Mouse (Mus musculus) B cell, adult 2 months (primary cell): ENCODE data around the gene Fgd5.
"Not testable (repeated sequence)": the region's sequence is repeated elsewhere in the genome, so short reads cannot be mapped to it uniquely, and the experiment has no call there.

Experiments
- DNase-seq, 2 experiments: peaks; one replicate each; pipeline ENCODE4 v3.0.0; 2022

The Fgd5 gene

DNA sequence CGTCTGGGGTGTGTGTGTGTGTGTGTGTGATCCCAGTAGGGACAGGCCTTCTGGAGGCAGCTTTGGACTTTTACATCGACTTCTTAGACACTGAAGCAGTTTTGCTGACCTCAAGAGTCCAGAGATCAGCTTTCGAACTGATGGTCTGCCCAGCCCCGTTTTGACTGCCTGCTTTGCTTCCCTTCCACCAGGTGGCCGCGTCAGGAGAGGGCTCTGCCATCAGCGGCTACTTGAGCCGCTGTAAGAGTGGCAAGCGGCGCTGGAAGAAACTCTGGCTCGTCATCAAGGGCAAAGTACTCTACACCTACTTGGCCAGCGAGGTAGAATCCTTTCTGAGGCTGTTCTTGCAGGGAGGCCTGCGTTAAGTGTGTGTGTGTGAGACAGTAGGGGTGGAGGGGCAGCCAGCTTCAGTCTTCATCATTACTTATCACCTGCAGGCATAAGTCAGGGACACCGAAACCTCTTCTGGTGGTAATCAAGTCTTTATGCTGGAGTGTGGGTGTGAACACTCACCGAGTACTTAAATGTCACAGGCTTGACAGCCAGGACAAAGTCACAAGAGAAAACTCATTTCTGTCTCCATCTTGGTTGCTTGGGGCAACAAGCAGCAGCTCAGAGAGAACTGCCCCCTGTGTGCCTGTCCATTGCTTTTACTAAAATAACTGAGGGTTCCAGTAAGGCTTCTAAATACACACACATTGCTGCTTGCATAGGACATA is 92.6 kb downstream of the Fgd5 start:
- no peak for DNase-seq

DNA sequence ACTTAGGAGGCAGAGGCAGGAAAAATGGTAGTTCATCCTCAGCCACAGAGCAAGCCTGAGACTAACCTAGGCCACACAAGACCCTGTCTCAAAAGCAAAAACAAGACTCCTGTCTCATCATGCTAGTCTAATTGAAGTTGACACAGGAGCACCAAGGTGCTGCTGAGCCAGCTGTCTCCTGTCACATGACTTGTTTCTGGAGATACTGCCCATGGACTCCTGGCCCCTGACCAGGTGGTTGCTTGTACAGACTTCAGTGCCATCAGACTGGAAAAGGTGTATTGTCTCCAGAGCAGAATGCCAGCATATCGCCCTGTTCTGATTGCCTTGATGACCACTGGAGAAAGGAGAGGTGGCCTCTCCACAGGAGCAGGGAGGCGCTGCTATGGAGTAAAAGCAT is 102.1 kb downstream of the Fgd5 start:
- DNase-seq, result no peak

GRCm38 (mm10) chr6:92082756-92083155 is 104.1 kb downstream of the Fgd5 start:
- DNase-seq, result no peak

- DNase-seq, result no peak
Measured at GRCm38 (mm10) chr6:92084932-92085331, 106.3 kb downstream of the Fgd5 start.

- not testable (repeated sequence) for DNase-seq
Measured at GRCm38 (mm10) chr6:92089141-92089540, 110.5 kb downstream of the Fgd5 start.

GRCm38 (mm10) chr6:92089982-92090381 is 111.3 kb downstream of the Fgd5 start:
- DNase-seq, result no peak

- no peak for DNase-seq
Measured at GRCm38 (mm10) chr6:92090497-92090896, 111.8 kb downstream of the Fgd5 start.

- peak; percentile 84 to 87 for DNase-seq
Measured at GRCm38 (mm10) chr6:92091130-92091591, 112.5 kb downstream of the Fgd5 start, which contains the start of gene Nr2c2. TSS of gene Nr2c2 (plus strand) at chr6:92091390.

GRCm38 (mm10) chr6:92091767-92092489 is 113.2 kb downstream of the Fgd5 start:
- DNase-seq, result peak; percentile 99 to 100

- DNase-seq, result no peak
Measured at GRCm38 (mm10) chr6:92092737-92093136, 114.1 kb downstream of the Fgd5 start.

- DNase-seq, result no peak
Measured at GRCm38 (mm10) chr6:92093869-92094268, 115.2 kb downstream of the Fgd5 start.

DNA sequence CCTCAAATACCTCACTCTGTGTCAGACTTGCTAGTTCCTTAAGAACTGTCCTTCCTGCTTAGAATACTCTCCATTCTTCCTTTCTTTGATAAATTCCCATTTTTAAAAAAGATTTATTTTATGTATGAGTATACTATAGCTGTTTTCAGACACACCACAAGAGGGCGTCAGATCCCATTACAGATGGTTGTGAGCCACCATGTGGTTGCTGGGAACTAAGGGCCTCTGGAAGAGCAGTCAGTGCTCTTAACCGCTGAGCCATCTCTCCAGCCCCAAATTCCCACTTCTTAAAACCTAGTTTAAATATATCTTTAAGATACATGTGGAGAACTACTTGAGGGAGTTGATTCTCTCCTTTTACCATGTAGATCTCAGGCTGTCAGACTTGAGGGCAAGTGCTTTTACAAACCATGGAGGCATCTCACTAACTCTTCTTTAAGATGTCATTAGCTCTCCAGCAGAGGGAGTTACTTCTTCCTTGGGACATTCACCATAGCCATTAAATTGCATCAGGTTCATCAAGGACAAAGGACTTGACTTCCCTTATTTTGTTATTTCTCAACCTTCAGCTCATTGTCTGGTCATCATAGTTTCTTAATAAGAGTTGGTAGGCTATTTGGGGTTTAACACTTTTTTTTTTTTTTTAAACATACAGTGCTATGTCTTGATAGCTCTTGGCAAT is 122.1 kb downstream of the Fgd5 start:
- DNase-seq, result no peak

DNA sequence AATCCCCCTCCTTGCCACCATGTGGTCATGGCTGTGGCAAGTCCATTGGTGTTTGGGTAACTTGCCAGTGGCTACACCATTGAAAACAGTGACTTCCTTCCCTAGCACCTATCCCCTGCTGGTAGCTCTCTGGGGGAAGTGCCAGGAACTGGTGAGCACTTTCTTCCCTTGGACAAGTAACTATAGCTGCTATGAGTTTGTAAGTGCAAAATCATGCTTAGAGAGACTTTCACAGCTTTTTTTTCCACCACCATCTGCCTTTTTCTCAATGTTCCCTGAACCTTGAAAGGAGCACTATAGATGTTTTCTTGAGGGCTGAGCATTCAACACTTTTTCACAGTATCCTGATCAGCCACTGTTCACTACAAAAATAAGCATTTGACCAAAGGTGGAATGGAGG is 145.9 kb downstream of the Fgd5 start:
- DNase-seq, result no peak
